Mouse (Mus musculus) embryonic fibroblast, embryonic 13.5 days (primary cell): ENCODE data around the gene Sec23a.

Source experiments
- CTCF ChIP-seq: IDR thresholded peaks from 2 replicates; pipeline ENCODE4 v1.5.1; 2011; ENCODE audit warnings: mild to moderate bottlenecking, control low read depth, low read length, moderate library complexity, borderline replicate concordance; ENCODE audit not compliant: insufficient read depth
- POLR2A ChIP-seq: IDR thresholded peaks from 2 replicates; pipeline ENCODE4 v1.6.1; 2011; ENCODE audit warnings: low read depth, mild to moderate bottlenecking, control low read depth, low read length, moderate library complexity

GRCm38 (mm10) chr12:59052470-59052869, 40.7 kb upstream of the Sec23a start:
- no peak for TF ChIP-seq CTCF
- TF ChIP-seq POLR2A: no peak
